Mouse (Mus musculus) limb, embryonic 13.5 days (tissue): ENCODE measurements at regions not wholly inside any gene's neighbourhood (a gene's known extent, or its start where the extent isn't known, plus 50 kb on each side); places are given as distances from the start of the nearest gene placed in this dataset.

Source experiments
- ATAC-seq: fragments of 200-750 bp; cut with Nextera tagmentation; 2 replicates; pipeline ENCODE4 v1.8.0; 2017; ENCODE audit warnings: low read depth, moderate number of reproducible peaks, moderate TSS enrichment; ENCODE audit not compliant: low FRiP score
- H3K27ac ChIP-seq: fragments of 300-500 bp; sonication (generic); 2 replicates; pipeline ENCODE4 v1.5.1; 2015; ENCODE audit warnings: inconsistent platforms, mild to moderate bottlenecking, moderate library complexity
- H3K27me3 ChIP-seq: fragments of 300-500 bp; sonication (generic); 2 replicates; pipeline ENCODE4 v1.6.1; 2015; ENCODE audit warnings: mild to moderate bottlenecking, inconsistent platforms
- H3K36me3 ChIP-seq: fragments of 300-500 bp; sonication (generic); 2 replicates; pipeline ENCODE4 v1.6.1; 2015; ENCODE audit warnings: inconsistent platforms, mild to moderate bottlenecking, moderate library complexity
- H3K4me1 ChIP-seq: fragments of 300-500 bp; sonication (generic); 2 replicates; pipeline ENCODE4 v1.6.1; 2015; ENCODE audit warnings: inconsistent platforms
- H3K4me2 ChIP-seq: fragments of 300-500 bp; sonication (generic); replicated peaks from 2 replicates; pipeline ENCODE4 v1.6.1; 2015; ENCODE audit warnings: inconsistent platforms, mild to moderate bottlenecking, moderate library complexity
- H3K4me3 ChIP-seq: fragments of 300-500 bp; sonication (generic); 2 replicates; pipeline ENCODE4 v1.5.1; 2015; ENCODE audit warnings: moderate library complexity, mild to moderate bottlenecking, inconsistent platforms
- H3K9ac ChIP-seq: fragments of 300-500 bp; sonication (generic); 2 replicates; pipeline ENCODE4 v1.6.1; 2015; ENCODE audit warnings: mild to moderate bottlenecking, inconsistent platforms
- H3K9me3 ChIP-seq: fragments of 300-500 bp; sonication (generic); 2 replicates; pipeline ENCODE4 v1.6.1; 2016; ENCODE audit warnings: inconsistent platforms
- WGBS: fragments of 180-500 bp; shearing (Covaris S2); methylation state at CpG from one replicate; pipeline ENCODE4 v1.1.7; 2015; 5-methylcytosine and 5-hydroxymethylcytosine counted together

DNA sequence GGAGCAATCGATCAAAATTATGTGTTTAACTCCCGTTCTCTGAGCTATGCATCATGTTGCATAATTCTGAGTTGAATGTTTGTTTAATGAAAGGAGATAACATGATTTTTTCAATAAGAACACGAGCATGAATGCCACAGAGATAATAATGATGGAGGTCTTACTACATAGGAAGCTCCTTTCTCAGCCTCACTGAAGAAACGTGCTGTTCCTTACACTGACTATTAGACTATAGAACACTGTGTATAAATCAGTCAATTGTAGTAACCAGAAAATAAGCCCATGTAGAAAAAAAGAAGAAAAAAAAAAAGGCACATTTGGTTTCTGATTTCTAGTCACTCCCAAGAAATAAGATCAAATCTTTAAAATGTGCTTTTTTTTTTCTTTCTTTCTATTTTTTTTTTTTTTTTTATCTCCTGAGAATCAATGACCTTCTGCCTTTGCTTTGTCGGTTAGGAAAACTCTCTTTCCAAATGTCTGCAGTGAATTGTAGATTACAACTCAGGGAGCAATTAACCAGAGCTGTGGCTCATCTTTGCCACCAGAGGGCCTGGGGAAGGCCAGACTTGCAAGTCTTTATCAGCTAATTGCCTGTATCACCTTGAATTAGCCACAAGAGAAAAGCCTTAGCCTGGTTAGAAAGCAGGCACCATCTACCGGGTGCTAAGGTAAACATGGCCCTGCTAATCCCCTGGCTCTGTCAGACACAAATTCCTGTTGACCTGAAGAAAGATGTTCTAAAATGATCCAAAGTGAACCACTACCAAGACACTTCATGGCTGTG is 160.5 kb upstream of the Nabp1 start:
- H3K4me3 ChIP-seq = no peak overlapping the region
- no peaks in the 10 kb centered on the region for H3K27me3 ChIP-seq
- H3K4me2 ChIP-seq = no peak overlapping the region
- no peaks in the 10 kb centered on the region for H3K4me1 ChIP-seq
- no peaks in the 10 kb centered on the region for H3K9me3 ChIP-seq
- no peak overlapping the region for H3K27ac ChIP-seq
- WGBS = 68% methylated on average over 6 of the region's 6 CpGs
- H3K36me3 ChIP-seq = no peaks in the 10 kb centered on the region
- no peak overlapping the region for H3K9ac ChIP-seq
- ATAC-seq = no peak

DNA sequence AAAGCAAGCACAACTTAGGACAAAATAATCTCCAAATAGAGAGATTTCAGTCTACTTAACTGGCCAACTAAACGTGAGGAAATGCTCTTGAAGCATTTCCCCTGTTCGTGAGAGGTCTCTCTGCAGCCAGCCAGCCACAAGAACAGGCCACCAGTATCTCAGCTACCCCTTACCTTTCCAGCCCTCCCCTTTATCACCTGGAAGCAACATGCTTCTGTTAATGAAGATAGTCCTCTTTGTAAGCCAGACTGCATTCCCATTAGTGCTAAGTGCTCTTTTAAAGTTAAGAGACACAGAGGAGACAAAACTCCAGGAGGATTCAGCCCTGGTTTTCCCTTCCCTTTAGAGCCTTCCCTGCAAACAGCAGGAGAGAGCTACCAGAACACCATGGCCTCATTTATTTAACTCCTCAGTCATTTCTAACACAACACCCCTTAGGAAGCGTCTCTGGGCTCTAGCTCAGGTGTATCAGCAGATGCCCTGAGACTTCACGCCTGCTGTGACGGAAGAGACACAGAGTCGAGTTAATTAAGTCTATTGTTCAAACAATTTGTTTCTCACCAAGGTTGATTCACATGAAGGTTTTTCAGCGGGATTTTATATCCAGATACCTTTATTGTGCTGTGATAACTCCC is 157.8 kb upstream of the Nabp1 start:
- ATAC-seq = no peak
- 41% methylated on average over 7 of the region's 7 CpGs for WGBS
- Histone ChIP-seq H3K27me3 (no peaks in the 10 kb centered on the region), H3K9me3 (no peaks in the 10 kb centered on the region), H3K27ac (no peak overlapping the region), H3K9ac (no peak overlapping the region), H3K4me2 (no peak overlapping the region), H3K4me3 (no peak overlapping the region), H3K36me3 (no peaks in the 10 kb centered on the region), H3K4me1 (peaks cover 5% of the 10 kb centered on the region; the same call in 1 of the 2 replicates)

DNA sequence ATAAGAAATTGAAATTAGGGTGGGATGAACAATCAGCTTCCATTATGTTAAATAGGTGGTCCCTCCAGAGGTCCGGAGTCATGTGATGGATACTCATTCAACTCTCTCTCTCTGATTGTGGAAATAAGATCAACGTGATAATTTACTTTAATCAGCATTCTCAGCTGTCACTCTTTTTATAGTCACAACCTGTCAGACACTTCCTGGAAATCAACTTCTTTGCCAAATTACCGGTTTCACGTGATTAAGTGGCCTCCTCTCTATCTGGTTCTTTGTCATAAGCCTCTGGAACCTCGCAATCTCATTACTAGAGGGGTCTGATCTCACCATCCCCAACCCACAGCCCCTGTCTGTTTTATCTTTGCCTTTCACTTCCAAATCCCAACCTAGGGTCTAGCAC is 155.6 kb upstream of the Nabp1 start:
- Histone ChIP-seq H3K4me2 (no peak overlapping the region), H3K36me3 (no peaks in the 10 kb centered on the region), H3K9ac (no peak overlapping the region), H3K9me3 (no peaks in the 10 kb centered on the region), H3K4me1 (peaks cover 5% of the 10 kb centered on the region; the same call in 1 of the 2 replicates), H3K27me3 (no peaks in the 10 kb centered on the region), H3K4me3 (no peak overlapping the region), H3K27ac (no peak overlapping the region)
- ATAC-seq = no peak
- 77% methylated on average over 5 of the region's 5 CpGs for WGBS

DNA sequence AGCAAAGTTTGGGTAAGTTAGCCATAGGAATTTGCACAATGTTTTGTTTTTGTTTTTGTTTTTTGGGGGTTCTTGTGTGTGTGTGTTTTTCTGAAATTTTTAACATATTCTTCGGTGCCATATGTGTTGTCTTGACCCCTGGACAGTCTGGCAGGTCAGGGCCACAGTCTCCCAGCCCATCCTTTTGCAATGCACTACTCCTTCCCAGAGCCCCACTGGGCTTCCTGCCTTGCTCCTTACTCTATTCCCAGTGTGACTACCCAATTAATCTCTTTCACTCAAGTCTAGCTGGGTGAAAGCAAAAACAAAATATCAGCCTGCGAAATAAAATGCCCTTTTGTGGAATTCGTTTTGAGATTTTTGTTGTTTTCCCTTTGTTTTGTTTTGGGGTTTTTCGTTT is 154.6 kb upstream of the Nabp1 start:
- ATAC-seq = no peak

DNA sequence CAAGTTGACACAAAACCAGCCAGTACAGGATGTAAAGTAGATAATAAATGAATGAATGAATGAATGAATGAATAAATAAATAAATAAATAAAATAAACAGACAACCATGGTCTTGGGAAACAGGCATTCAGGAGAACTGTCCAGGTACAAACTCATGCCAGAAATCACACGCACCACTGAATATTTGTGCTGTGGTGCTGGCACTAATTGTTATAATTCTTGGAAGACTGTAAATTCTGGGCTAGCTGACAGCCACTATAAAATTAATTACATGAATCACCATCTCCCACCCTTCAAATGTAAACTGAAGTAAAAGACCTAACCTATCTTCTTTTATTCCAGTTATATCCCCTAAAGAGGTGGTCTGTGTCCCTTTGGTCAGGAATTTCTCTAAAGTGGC is 151.6 kb upstream of the Nabp1 start:
- H3K4me1 ChIP-seq = peaks cover 14% of the 10 kb centered on the region
- no peak for ATAC-seq
- H3K4me2 ChIP-seq = no peak overlapping the region
- 83% methylated on average over 1 of the region's 1 CpGs for WGBS
- no peak overlapping the region for H3K27ac ChIP-seq
- no peak overlapping the region for H3K9ac ChIP-seq
- H3K36me3 ChIP-seq = no peaks in the 10 kb centered on the region
- no peaks in the 10 kb centered on the region for H3K27me3 ChIP-seq
- no peaks in the 10 kb centered on the region for H3K9me3 ChIP-seq
- H3K4me3 ChIP-seq = no peak overlapping the region

More for the DNA sequence above, 154.6 kb upstream of the Nabp1 start:
- Histone ChIP-seq H3K9me3 (no peaks in the 10 kb centered on the region), H3K27me3 (no peaks in the 10 kb centered on the region), H3K4me2 (no peak overlapping the region), H3K4me3 (no peak overlapping the region), H3K9ac (no peak overlapping the region), H3K4me1 (peaks cover 5% of the 10 kb centered on the region; the same call in 1 of the 2 replicates), H3K36me3 (no peaks in the 10 kb centered on the region), H3K27ac (no peak overlapping the region)
- WGBS = 84% methylated on average over 4 of the region's 4 CpGs

DNA sequence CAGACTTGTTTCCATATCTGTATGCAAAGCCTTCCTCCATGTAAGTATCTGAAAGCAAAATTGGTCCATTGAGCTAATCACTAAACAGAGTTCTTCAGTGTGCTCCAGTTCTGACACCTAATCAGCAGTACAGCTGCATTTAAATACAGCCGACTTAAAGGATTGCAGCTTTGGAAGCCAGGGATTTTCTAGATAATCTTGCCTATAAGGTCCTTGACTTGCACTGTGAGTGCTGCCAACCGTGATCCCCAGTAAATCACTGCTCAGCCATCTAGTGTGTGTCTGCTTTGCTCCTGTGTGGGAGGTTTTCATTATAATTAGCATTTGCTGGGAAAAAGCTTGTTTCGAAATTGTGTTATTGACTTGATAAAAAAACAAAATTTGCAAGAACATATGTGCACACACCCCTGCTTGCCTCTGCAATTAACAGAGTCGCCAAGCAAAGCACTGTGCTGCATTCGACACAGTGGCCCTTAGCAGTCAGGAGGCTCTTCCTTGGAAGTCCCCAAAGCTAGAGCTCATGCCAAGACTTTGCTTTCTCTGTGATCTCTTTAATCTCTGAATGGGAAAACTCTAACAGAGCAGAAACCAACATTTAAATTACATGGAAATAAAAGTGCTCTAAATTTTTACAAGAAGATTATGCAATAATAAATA is 150.0 kb upstream of the Nabp1 start:
- H3K27ac ChIP-seq = no peak overlapping the region
- H3K9me3 ChIP-seq = no peaks in the 10 kb centered on the region
- no peaks in the 10 kb centered on the region for H3K36me3 ChIP-seq
- no peaks in the 10 kb centered on the region for H3K27me3 ChIP-seq
- H3K4me1 ChIP-seq = peaks cover 29% of the 10 kb centered on the region
- ATAC-seq = no peak
- no peak overlapping the region for H3K4me3 ChIP-seq
- H3K4me2 ChIP-seq = no peak overlapping the region
- 53% methylated on average over 5 of the region's 5 CpGs for WGBS
- H3K9ac ChIP-seq = no peak overlapping the region

DNA sequence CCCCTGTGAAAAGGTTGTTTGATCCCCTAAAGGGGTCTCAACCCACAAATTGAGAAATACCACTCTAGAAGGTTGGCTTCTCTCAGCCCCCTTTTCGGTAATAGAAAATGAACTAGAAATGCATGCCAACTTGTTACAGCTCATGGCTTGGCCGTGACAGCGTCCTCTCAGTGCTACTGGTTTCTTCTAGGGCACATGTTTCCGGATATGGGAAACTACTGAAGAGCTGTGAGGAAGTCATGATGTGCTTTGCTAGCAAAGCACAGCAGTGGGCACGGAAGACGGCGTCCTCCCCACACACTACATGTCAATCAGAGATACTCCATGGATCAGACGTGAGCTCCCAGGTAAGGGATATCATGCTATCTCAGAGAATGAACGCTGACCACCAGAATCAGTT is 148.1 kb upstream of the Nabp1 start:
- H3K4me2 ChIP-seq = no peak overlapping the region
- H3K27ac ChIP-seq = no peak overlapping the region
- no peaks in the 10 kb centered on the region for H3K9me3 ChIP-seq
- WGBS = 86% methylated on average over 9 of the region's 9 CpGs
- no peak for ATAC-seq
- peaks cover 25% of the 10 kb centered on the region for H3K4me1 ChIP-seq
- no peaks in the 10 kb centered on the region for H3K27me3 ChIP-seq
- no peak overlapping the region for H3K4me3 ChIP-seq
- H3K36me3 ChIP-seq = no peaks in the 10 kb centered on the region
- H3K9ac ChIP-seq = no peak overlapping the region

DNA sequence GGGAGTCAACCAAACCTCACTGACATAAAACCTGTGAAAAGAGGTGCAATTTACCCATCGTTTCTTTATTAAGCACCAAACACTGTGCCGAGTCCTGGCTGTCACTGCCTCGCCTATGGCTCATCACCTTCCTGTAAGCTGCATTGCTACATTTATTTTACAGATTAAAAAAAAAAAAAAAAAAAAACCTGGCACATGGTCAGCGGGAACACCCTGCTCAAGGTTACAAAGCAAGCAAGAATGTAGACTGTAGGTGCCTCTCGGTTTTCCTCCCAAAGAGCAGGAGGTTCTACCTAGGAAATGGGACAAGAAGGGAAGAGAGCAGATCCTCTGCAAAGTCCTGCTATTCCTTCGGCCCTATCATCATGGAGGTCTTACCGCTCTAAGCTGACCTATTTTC is 146.9 kb upstream of the Nabp1 start:
- no peak for ATAC-seq
- H3K9me3 ChIP-seq = no peaks in the 10 kb centered on the region
- no peak overlapping the region for H3K4me3 ChIP-seq
- peaks cover 25% of the 10 kb centered on the region for H3K4me1 ChIP-seq
- no peaks in the 10 kb centered on the region for H3K36me3 ChIP-seq
- H3K27ac ChIP-seq = no peak overlapping the region
- no peak overlapping the region for H3K9ac ChIP-seq
- WGBS = 87% methylated on average over 7 of the region's 7 CpGs
- H3K4me2 ChIP-seq = no peak overlapping the region
- H3K27me3 ChIP-seq = no peaks in the 10 kb centered on the region

DNA sequence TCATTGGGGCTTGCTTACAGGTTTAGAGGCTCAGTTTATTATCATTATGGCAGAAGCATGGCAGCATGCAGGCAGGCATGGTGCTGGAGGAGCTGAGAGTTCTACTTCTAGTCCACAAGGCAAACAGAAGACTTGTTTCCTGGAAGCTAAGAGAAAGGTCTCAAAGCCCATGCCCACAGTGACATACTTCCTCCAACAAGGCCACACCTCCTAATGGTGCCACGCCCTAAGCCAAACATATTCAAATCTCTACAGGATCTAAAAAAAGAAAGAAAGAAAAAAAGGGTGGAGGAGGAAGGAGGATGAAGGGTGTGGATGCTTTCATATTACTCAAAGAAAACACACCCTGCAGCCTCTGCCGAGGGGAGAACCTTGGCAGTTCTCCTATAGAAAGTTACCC is 146.3 kb upstream of the Nabp1 start:
- Histone ChIP-seq H3K9ac (no peak overlapping the region), H3K4me1 (peaks cover 25% of the 10 kb centered on the region), H3K27ac (no peak overlapping the region), H3K4me2 (no peak overlapping the region), H3K4me3 (no peak overlapping the region), H3K9me3 (no peaks in the 10 kb centered on the region), H3K27me3 (no peaks in the 10 kb centered on the region), H3K36me3 (no peaks in the 10 kb centered on the region)
- 74% methylated on average over 2 of the region's 2 CpGs for WGBS
- no peak for ATAC-seq

DNA sequence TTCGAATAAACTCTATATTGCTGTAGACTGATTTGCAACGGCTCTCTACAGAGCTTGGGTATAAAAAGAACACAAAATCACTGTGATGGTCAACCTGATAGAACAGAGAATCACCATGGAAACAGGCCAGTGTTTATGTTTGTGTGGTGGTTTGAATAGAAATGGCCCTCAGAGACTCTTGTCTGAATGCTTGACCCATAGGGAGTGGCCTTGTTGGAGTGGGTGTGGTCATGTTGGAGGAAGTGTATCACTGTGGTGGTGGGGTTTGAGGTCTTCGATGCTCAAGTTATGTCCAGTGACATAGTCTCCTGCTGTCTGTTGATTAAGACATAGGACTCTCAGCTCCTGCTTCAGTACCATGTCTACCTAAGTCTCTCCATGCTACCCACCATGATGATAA is 144.8 kb upstream of the Nabp1 start:
- Histone ChIP-seq H3K27ac (no peak overlapping the region; the same call in 1 of the 2 replicates), H3K9ac (no peak overlapping the region), H3K9me3 (no peaks in the 10 kb centered on the region), H3K4me3 (no peak overlapping the region), H3K36me3 (no peaks in the 10 kb centered on the region), H3K4me1 (peaks cover 40% of the 10 kb centered on the region), H3K27me3 (no peaks in the 10 kb centered on the region), H3K4me2 (no peak overlapping the region)
- no peak for ATAC-seq
- WGBS = 87% methylated on average over 3 of the region's 3 CpGs

DNA sequence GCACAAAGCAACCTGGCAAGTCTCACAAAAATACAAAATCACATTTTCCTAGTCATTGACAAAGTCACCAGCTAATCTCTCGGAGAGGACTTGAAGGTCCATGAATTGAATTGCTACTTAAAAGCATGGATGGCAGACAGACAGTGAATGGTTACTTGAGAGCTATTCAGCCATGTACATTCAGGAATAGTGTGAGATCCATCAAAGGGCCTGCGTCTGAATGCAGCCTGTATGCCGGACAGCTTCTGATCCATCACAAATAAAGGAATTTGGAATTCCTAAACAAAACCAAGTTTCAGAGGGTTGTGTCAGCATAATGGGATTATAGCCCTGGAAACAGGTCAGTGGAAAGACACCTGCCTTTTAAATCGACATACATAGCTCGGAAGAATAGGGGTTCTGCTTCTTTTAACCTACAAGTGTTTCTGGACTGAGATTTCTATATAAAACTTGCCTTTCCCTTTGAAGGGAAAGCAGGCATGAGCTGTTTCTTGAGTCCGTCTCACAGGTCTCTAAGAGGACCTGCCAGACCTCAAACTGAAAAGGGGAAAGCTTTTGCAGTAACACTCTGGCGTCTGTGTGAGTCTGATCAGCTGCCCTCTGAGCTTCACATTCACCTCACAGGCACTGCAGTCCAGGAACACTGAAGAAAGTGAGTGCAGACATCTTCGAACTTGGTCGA is 144.1 kb upstream of the Nabp1 start:
- no peaks in the 10 kb centered on the region for H3K9me3 ChIP-seq
- no peak overlapping the region for H3K9ac ChIP-seq
- H3K4me3 ChIP-seq = no peak overlapping the region
- no peak for ATAC-seq
- no peak overlapping the region for H3K27ac ChIP-seq
- WGBS = 75% methylated on average over 9 of the region's 9 CpGs
- H3K36me3 ChIP-seq = no peaks in the 10 kb centered on the region
- peaks cover 47% of the 10 kb centered on the region for H3K4me1 ChIP-seq
- no peaks in the 10 kb centered on the region for H3K27me3 ChIP-seq
- no peak overlapping the region for H3K4me2 ChIP-seq

DNA sequence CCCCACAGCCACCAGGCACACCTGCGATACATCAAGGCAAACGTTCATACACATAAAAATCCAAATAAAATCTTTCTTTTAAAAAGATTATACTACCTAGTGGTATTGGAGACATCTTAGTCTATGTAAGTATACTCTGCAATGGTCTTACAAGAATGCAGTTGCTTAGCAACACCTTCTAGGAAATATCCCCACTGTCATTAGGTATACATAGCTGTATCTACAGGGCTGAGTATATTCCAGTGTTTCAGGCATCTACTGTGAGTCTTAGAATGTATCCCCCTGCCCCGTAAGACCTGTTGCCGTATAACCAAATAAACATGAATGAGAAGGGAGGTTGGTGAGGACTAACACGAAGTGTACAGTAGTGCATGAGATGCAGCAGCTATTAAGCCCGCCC is 142.8 kb upstream of the Nabp1 start:
- WGBS = 76% methylated on average over 6 of the region's 6 CpGs
- Histone ChIP-seq H3K4me3 (no peak overlapping the region), H3K4me1 (peaks cover 54% of the 10 kb centered on the region), H3K4me2 (no peak overlapping the region), H3K9ac (no peak overlapping the region), H3K27ac (no peak overlapping the region), H3K27me3 (no peaks in the 10 kb centered on the region), H3K9me3 (no peaks in the 10 kb centered on the region), H3K36me3 (no peaks in the 10 kb centered on the region)
- no peak for ATAC-seq
